Mouse (Mus musculus): ENCODE results near the gene Nsun2.

Gene Nsun2

DNA sequence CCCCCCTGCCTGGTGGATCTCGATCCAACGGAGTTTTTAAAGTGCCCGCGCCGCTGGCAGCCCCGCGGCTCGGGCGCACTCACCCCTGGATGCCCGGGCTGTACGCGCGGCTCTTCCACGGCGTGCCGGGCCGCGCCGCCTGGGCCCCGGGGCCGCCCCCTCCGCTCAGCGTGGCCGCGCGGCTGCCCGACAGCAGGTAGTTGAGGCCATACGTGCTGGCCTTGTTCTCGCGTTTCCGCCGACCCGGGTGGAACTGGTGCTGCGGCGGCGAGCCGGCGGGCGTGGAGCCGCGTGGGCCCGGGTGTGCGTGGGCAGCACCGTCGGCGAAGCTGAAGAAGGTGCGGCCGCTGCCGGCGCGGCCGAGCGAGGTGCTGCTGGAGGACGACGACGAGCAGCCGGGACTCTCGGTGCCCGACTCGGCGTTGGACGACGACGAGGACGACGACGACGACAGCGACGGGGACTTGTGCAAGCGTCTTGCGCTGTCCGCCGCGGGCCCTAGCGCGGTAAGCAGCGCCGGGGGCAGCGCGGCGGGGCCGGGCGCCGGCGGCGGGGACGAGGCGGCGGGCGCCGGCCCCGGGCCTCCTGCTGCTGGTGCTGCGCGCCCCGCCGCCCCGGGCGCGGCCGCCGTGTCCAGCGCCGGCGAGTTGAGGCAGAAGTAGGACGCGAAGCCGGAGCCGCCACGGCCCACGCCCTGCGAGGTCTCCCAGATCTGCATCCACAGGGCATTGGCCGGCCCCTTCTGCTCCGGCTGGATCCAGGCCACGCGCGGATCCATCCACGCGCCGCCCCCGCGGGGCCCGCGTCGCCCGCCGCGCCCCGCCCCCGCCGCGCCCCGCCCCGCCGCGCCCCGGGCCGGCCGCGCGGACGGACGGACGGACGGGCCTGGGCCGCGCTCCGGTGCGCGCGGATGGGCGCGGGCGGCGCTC lies at the start of gene Nsun2:
Gene Nsun2, plus strand, starts transcription at position 342 of the 929 bp plus-strand sequence.
- DNase-seq, result peak; percentile 57 to 82

- DNase-seq, result peak in 1 of 2 experiments; percentile 42
Measured at GRCm38 (mm10) chr13:69485326-69485725, 48.2 kb upstream of the Nsun2 start.

DNA sequence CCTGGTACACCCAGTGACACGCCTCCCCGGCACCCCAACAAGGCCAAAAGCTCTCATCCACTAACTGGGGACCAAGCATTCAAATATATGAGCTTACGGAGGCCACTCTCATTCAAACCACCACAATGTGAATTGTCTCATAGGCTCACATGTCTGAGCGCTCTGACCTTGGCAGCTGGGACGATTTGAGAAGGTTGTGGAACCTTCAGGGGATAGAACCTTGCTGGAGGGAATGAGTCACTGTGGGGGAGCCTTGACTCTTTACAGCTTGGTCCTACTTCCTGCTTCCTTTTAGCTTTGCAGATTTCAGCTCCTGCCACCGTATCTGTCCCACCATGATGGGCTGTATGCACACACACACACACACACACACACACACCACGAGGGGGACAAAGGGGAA lies 47.7 kb upstream of the Nsun2 start:
- no peak for DNase-seq

- DNase-seq, result no peak
Measured at GRCm38 (mm10) chr13:69487108-69487507, 46.4 kb upstream of the Nsun2 start.

DNA sequence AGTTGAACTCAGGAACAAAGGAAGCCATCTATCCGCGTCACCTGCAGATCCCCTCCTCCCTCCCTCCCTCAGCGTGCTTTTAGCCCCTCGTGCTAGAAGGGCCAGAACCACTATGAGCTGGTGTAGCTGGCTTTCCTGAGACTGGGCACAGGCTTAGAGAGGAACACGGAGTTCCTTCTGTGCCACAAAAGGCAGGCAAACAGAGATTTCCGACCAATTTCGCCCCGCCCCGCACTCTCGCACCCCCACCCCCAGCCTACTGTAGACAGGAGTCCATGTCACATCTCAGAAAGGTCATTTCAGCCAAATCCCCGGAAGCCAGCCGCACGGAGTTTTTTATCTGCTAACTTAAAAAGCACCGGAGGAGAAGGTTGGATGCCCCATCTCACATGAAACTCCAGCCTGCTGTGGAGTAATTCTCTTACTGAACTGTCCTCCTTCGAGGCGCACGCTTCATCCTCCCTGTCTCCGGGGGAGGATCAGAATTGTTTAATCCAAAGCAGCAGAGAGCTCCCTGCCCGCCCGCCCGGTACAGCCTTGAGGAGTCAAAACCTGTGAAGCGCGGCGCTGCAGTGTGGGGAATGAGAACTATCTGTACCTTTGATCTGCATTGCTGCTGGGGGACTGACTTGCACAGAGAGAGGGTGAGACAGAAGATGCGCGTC lies 45.8 kb upstream of the Nsun2 start:
- peak; percentile 35 to 53 for DNase-seq

- no peak for DNase-seq
Measured at GRCm38 (mm10) chr13:69488565-69489255, 44.8 kb upstream of the Nsun2 start.

- no peak for DNase-seq
Measured at GRCm38 (mm10) chr13:69489777-69490176, 43.8 kb upstream of the Nsun2 start.

- DNase-seq, result peak; percentile 73 to 86
Measured at GRCm38 (mm10) chr13:69492876-69493463, 40.6 kb upstream of the Nsun2 start.

DNA sequence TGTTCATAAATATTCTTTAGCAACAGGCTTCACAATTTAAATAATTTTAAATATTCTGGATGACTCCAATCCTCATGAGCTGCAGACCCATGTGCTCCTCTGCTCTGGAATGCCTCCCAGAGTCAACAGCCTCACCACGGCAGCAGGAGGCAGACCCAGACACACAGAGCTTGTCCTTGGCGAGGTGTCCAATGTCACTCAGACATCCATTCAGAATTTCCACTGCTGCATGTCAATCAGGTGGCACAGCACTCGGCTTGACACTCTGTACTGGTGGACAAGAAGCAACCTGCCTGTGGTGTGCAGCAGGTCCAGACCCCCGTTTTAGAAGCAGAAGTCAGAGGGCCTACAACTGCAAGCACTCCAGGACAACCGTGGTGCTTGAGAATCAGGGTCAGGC lies 35.3 kb upstream of the Nsun2 start:
- no peak for DNase-seq

DNA sequence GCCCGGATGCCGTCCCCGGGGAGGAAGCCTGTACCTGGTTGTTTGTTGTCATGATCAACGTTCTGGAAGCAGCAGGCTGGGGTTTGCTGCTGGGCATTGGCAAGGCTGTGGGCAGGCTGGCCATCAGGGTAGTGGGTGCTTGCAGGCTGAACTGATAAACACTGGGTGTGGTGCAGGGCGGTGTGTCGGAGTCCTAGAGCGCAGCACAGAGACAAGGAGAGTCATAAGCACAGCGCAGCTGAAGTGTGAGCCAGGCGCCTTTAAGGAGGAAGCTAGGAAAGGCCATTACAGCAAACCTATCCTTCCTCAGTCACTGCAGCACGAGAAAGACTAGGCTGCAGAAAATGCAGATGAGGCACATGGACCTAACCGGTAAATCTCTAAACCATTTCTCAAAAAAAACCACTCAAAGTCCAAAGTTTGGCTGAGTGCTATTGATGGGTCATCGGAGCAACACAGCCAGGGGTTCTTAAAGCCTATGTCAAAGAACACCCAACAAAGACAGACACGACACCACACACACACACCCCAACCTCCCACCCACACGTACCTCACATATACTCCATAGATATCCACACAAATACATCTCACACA lies 31.3 kb upstream of the Nsun2 start:
- no peak for DNase-seq

- no peak for DNase-seq
Measured at GRCm38 (mm10) chr13:69502863-69503262, 30.7 kb upstream of the Nsun2 start.

DNA sequence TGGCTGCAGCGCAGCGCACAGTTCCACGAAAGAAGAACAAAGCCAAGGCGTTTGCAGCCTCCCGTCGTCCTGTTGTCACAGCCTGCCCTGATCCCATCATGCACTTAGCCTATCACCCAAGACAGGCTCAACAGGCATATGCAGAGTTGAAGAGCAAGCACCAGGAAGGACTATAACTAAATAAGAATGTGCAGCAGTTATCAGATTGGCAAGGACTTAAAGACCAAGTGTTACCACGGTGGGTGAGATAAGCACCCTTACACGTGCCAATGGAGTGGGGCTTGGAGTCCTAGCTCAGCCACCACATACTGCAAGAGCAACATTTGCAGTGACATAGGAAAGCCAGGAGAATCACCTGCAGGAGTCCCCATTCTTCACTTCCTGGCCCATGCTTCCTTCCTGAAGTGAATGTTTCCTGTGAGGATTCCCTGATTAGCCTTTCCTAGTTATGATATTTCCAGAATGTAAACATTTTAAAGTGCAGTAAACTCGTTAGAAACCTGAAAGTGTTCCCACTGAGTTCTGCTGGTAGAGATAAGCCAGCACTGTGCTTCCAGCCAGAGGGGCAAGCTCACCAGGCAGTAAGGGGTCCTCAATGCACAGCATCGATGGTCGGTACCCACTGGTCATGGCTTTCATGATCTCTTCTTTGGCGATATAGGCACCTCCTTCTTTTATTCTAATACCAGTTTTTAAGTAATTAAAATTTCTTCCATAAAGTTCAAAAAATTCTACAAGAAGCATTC lies 27.0 kb upstream of the Nsun2 start:
- no peak for DNase-seq

DNA sequence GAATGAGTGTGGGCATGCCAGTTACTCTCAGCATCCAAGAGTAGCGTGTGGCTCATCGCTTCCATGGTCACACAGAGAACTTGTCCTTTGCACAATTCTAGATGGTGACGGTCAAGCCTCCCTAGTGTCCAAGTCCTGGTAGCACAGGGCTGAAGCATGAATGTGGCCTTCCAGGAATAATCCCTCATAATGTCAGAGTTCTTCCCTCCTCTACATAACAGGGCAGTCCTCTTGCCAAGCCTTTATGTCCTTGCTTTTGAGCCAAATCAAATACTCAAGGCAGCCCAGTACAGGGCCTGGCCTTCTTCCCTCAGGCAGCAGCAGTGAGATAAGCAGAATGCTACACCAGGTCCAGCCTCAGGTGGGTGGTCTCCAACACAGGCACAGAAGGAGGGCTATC lies 25.9 kb upstream of the Nsun2 start:
- no peak for DNase-seq

GRCm38 (mm10) chr13:69509391-69510244 lies 23.9 kb upstream of the Nsun2 start:
- no peak for DNase-seq

- no peak for DNase-seq
Measured at GRCm38 (mm10) chr13:69515091-69515490, 18.5 kb upstream of the Nsun2 start.

- peak; percentile 65 to 67 for DNase-seq
Measured at GRCm38 (mm10) chr13:69517445-69517844, 16.1 kb upstream of the Nsun2 start.

DNA sequence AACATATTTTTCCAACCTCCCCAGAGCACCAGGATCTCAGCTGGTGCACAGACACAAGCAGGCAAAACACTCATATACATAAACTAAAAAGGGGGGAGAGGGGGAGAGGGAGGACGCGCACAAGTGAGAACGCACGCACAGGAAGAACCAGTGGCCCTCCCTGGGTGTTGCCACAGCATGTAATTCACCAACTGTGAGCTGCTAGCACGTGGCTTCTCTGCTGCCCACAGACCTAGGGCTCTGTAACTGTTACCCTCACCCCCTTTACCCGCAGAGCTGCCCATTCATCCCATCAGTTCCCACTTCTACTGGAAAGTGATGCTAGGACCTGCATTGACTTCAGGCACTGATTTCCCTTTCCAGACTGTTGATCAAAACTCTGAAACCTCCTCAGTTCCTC lies 14.4 kb upstream of the Nsun2 start:
- DNase-seq, result no peak

- DNase-seq, result peak in 1 of 2 experiments; percentile 18
Measured at GRCm38 (mm10) chr13:69522161-69522791, 11.3 kb upstream of the Nsun2 start.

DNA sequence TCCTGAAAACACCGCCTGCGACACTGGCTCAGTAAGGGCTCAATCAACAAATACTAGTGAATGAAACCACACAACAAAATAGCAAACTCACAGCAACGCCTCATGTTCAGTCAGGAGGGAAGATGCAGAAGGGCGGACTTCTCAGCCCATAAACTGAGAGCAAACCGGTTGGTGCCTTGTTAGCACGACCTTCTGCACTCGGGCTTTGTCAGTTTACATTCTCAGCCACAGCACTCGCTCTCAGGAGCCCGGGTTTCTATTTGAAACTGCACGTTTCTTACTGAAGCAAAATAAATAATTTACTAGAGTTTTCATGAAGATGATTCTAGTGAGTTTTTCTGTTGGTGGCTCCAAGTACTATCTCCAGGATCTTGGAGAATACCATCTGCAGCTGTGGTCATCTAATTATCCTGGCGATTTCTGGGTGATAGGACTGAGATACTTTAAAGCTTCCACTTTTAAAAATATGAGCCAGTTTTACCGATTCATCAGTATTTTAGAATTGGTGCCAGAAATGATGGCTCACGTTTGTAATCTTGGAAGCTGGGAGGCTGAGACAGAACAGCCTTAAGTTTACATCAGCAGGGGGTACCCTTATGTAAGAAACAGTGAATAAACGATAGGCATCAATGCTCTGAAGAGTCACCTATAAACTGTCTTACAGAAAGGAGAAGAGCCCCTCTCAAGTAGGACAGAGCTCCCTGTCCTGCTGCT lies 9.9 kb upstream of the Nsun2 start:
- peak in 1 of 2 experiments; percentile 38 for DNase-seq

DNA sequence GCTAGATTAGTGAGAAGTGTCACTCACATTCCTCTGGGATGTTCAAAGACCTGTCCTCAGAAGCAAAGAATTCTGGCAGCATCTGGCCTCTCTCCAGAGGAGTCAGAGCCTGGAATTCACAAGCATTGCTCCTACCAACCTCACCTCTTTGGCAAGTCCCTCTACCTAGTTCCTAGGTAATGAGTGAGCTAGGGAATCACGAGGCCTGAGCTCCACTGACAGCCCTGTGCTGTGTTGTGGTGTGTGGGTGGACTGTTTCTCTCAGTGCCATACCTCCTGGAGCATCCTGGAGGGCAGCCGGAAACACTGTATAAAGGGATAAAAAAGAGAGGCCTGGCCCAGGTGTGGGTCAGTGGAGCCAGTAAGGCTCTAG lies 9.4 kb upstream of the Nsun2 start:
- peak; percentile 74 to 78 for DNase-seq

Measured in kidney, postnatal 25 days (tissue).